Mouse (Mus musculus) midbrain, embryonic 11.5 days (tissue): ENCODE results near the gene Gpx7. TPM values are rescaled to one million over a fixed set of nuclear protein-coding genes. Genes with fewer than 3 reads are reported as not detected.

Experiments
- ATAC-seq: fragments of 200-750 bp; cut with Nextera tagmentation; 2 replicates; pipeline ENCODE4 v1.8.0; 2017; ENCODE audit warnings: moderate TSS enrichment, moderate library complexity; ENCODE audit not compliant: low FRiP score
- DNase-seq: peaks from one replicate; pipeline ENCODE4 v3.0.0; 2015; ENCODE audit warnings: low spot score; ENCODE audit errors: missing footprints
- H3K27ac ChIP-seq: fragments of 300-500 bp; sonication (generic); 2 replicates; pipeline ENCODE4 v1.5.1; 2014; ENCODE audit warnings: low read depth, low read length
- H3K27me3 ChIP-seq: fragments of 300-500 bp; sonication (generic); 2 replicates; pipeline ENCODE4 v1.6.1; 2014; ENCODE audit warnings: mild to moderate bottlenecking, low read length, moderate library complexity, mixed read lengths; ENCODE audit not compliant: control insufficient read depth, insufficient read depth
- H3K36me3 ChIP-seq: fragments of 300-500 bp; sonication (generic); 2 replicates; pipeline ENCODE4 v1.6.1; 2014; ENCODE audit warnings: mild to moderate bottlenecking, low read length, moderate library complexity, mixed read lengths; ENCODE audit not compliant: control insufficient read depth, insufficient read depth
- H3K4me1 ChIP-seq: fragments of 300-500 bp; sonication (generic); 2 replicates; pipeline ENCODE4 v1.6.1; 2014; ENCODE audit warnings: low read length; ENCODE audit not compliant: control insufficient read depth, insufficient read depth
- H3K4me2 ChIP-seq: fragments of 300-500 bp; sonication (generic); 2 replicates; pipeline ENCODE4 v1.6.1; 2014; ENCODE audit warnings: mild to moderate bottlenecking, moderate library complexity
- H3K4me3 ChIP-seq: fragments of 300-500 bp; sonication (generic); 2 replicates; pipeline ENCODE4 v1.5.1; 2014; ENCODE audit warnings: low read depth, low read length
- H3K9ac ChIP-seq: fragments of 300-500 bp; sonication (generic); 2 replicates; pipeline ENCODE4 v1.6.1; 2014; ENCODE audit warnings: low read length
- H3K9me3 ChIP-seq: fragments of 300-500 bp; sonication (generic); 2 replicates; pipeline ENCODE4 v1.6.1; 2016; ENCODE audit warnings: low read length; ENCODE audit not compliant: control insufficient read depth
- WGBS: fragments of 180-500 bp; shearing (Covaris S2); extraction: QIAGEN DNeasy Blood & Tissue Kit; methylation state at CpG from one replicate; pipeline ENCODE4 v1.1.7; 2014; 5-methylcytosine and 5-hydroxymethylcytosine counted together
- polyA plus RNA-seq: library from polyadenylated mRNA; unstranded; fragments of >200 nt; fragmentation: Nextera tagmentation; extraction: Ambion mirVana; gene quantifications from 2 replicates; pipeline ENCODE4 v1.2.1, GENCODE M21; 2014

Gpx7 gene
- polyA plus RNA-seq: 50.8 and 52.4 TPM in 2 replicates

DNA sequence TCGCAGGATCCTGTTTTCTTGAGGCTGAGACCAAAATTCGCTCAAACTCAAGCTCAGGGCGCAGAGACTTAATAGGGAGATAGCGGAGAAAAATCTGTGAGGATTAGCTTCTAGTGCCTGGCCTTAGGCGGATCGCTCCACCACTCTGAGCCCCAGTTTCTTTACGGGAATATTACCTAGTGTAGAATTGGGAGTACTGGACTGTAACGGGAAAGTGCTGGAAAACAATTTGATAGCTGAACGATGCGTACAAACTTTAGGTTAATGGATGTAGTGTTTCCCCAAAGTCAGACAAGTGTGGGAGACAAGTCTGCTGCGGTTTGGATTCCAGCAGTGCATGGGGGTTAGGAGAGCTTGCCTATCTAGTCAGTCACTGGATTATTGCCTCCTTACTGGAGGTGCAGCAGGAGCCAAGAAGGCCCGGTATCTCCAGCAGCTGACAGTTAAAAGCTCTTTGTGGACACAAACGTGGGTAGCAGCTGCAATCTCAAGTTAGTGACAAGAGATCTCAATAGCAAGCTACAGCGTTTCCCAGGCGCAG lies at the start of gene Gpx7:
Gene Gpx7 (minus strand): TSS at position 101 of the 541 bp plus-strand sequence.
- Histone ChIP-seq H3K4me2 (peak within 1 kb of the TSS; percentile 80), H3K36me3 (no peaks in the 10 kb centered on the region), H3K9ac (peak within 1 kb of the TSS; percentile 79), H3K27ac (no peak within 1 kb of the TSS), H3K4me1 (peaks cover 10% of the 10 kb centered on the region), H3K4me3 (peak within 1 kb of the TSS; percentile 40), H3K27me3 (no peaks in the 10 kb centered on the region), H3K9me3 (no peaks in the 10 kb centered on the region)
- ATAC-seq (peak; percentile 36; the same call in 1 of the 2 replicates), DNase-seq (peak; percentile 96)
- WGBS: 6% methylated on average over 15 of the region's 15 CpGs

DNA sequence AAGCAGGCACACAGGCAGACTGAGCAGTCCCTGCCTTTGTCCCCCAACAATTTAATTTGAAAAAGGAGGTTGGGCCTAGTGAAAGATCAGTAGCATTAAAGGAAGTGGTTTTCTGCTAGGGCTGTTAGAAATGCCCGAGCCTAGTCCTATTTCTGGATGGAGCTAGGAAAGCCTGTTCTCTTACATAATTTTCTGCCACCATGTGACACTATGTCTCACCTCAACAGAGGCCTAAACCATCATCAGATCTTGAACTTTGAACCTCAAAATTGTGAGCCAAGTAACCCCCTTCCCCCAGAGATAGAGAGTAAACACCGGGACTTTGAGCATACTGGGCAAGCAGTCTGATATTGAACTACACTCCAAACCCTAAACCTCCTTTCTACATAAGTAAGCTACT lies 49.3 kb upstream of the Gpx7 start:
- H3K4me1 ChIP-seq: peaks cover 7% of the 10 kb centered on the region
- H3K36me3 ChIP-seq: no peaks in the 10 kb centered on the region
- H3K9ac ChIP-seq: no peak overlapping the region
- no peak overlapping the region for H3K4me2 ChIP-seq
- no peaks in the 10 kb centered on the region for H3K27me3 ChIP-seq
- H3K4me3 ChIP-seq: no peak overlapping the region
- WGBS: 89% methylated on average over 2 of the region's 2 CpGs
- ATAC-seq (no peak), DNase-seq (no peak)
- H3K9me3 ChIP-seq: no peaks in the 10 kb centered on the region
- H3K27ac ChIP-seq: no peak overlapping the region

DNA sequence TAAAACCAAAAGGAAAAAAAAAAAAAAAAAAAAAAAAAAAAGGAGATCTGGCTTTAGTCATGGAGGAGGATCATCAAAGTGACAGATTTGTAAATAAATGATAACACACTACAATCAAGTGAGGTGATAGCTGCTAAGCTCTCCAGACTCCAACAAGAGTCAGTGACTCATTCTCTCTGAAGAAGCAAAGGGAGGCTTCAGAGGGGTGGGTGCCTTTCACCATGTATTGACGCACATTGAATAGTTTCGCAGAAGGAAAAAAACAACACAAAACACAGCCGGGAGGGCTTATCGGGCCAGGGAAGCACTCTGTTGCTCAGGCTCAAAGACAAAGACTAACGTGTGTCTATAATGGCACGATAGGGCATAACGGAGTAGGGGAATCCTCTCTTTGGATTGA lies 41.3 kb upstream of the Gpx7 start:
- DNase-seq (no peak), ATAC-seq (no peak)
- Histone ChIP-seq H3K9ac (no peak overlapping the region), H3K4me1 (no peaks in the 10 kb centered on the region), H3K9me3 (no peaks in the 10 kb centered on the region), H3K4me2 (no peak overlapping the region), H3K36me3 (no peaks in the 10 kb centered on the region), H3K27me3 (no peaks in the 10 kb centered on the region), H3K4me3 (no peak overlapping the region), H3K27ac (no peak overlapping the region)
- WGBS: 79% methylated on average over 7 of the region's 7 CpGs

DNA sequence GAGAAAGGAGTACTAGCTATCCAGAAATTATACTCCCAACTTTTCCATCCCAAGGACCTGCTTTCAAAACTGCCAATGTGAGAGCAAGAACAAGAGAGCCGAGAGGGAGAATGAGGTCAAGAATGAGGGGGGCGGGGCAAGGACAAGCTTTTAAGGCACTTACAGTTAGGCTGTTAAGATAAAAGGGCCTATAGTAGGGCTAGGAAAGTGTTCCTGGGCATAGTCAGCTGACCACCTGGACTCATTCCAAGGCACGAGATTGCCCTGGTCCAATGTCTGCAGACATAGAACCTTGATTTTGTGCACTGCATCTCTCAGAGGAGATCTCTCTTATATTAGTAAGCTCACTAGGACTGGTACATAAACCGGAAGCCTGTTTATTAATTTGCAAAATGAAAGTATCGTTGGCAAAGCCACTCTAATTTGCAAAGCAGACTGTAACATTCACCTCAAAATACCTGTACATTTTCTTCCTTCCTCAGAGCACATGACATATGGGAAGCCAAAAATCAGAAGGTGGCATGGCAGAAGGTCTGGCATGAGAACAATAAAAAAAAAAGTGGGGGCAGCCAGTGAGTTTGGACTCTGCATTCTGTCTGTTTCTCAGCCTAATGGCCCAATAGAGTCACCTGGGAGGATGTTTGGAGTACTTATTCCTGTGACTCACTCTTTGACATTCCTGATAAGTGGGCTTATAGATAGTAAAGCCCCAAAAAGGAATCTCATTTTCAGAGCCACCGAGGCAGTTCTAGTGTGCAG lies 31.5 kb upstream of the Gpx7 start:
- Histone ChIP-seq H3K36me3 (no peaks in the 10 kb centered on the region), H3K27ac (no peak overlapping the region), H3K27me3 (no peaks in the 10 kb centered on the region), H3K4me2 (no peak overlapping the region), H3K9ac (no peak overlapping the region), H3K9me3 (no peaks in the 10 kb centered on the region), H3K4me1 (no peaks in the 10 kb centered on the region), H3K4me3 (no peak overlapping the region)
- ATAC-seq (no peak), DNase-seq (no peak)
- WGBS: 79% methylated on average over 6 of the region's 6 CpGs

DNA sequence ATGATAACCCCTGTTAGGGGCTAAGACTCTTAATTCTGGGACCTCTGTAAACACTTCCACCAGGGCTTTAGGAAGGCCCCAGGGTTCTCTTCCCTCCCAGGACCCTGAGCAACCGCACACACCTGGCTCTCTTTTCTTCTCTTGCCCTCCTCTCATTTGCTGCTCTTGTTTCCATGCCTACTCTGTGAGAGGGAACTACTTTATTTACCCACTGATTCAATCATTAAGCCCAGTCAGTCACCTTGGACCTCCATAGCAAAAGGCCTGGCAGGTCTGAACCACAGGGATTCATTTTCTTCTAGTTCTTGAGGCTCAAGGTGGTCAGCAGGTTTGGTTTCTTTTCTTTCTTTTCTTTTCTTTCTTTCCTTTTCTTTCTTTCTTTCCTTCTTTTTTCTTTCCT lies 29.5 kb upstream of the Gpx7 start:
- ATAC-seq: no peak

DNA sequence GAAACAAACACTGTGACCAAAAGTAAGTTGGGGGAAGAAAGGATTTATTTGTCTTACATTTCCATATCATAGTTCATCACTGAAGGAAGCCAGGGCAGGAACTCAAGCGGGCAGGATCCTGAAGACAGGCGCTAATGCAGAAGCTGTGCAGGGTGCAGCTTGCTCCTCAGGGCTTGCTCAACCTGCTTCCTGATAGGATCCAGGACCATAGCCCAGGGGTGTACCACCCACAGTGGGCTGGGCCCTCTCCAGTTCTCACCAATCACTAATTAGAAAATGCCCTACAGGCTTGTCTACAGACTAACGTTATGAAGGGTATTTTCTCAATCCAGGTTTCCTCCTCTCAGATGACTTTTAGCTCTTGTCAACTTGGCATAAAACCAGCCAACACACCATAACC lies 28.9 kb upstream of the Gpx7 start:
- Histone ChIP-seq H3K9me3 (no peaks in the 10 kb centered on the region), H3K4me1 (peaks cover 16% of the 10 kb centered on the region), H3K36me3 (no peaks in the 10 kb centered on the region), H3K27me3 (no peaks in the 10 kb centered on the region), H3K9ac (no peak overlapping the region), H3K4me2 (no peak overlapping the region), H3K4me3 (no peak overlapping the region), H3K27ac (no peak overlapping the region)
- WGBS: 70% methylated on average over 3 of the region's 3 CpGs
- ATAC-seq (no peak), DNase-seq (peak; percentile 59)

More for the DNA sequence above, 29.5 kb upstream of the Gpx7 start:
- Histone ChIP-seq H3K36me3 (no peaks in the 10 kb centered on the region), H3K9ac (no peak overlapping the region), H3K27ac (no peak overlapping the region), H3K4me1 (peaks cover 10% of the 10 kb centered on the region), H3K4me3 (no peak overlapping the region), H3K4me2 (no peak overlapping the region), H3K27me3 (no peaks in the 10 kb centered on the region), H3K9me3 (no peaks in the 10 kb centered on the region)
- peak; percentile 68 for DNase-seq
- WGBS: 83% methylated on average over 1 of the region's 1 CpGs

DNA sequence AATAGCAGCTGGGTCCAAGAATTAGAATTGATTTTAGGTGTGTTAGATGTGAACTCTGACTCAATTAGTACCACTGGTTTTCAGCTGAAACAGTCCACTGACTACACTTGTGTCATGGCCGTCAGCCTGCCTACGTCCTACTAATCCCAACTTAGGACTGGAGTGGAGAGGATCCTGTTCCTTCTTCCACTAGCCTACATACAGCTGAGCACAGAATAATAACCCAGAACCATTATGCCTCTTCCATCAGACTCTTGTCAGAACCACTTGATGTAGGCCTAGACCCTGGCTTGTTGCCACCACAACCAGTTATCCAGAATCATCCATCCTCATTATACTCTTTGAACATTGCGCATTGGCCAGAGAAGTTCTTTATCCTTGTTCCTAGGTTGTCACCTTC lies 28.0 kb upstream of the Gpx7 start:
- Histone ChIP-seq H3K27me3 (no peaks in the 10 kb centered on the region), H3K27ac (no peak overlapping the region), H3K4me2 (no peak overlapping the region), H3K4me3 (no peak overlapping the region), H3K4me1 (peaks cover 18% of the 10 kb centered on the region), H3K9ac (no peak overlapping the region), H3K9me3 (no peaks in the 10 kb centered on the region), H3K36me3 (no peaks in the 10 kb centered on the region)
- ATAC-seq: no peak
- peak; percentile 80 for DNase-seq
- WGBS: 96% methylated on average over 3 of the region's 3 CpGs

DNA sequence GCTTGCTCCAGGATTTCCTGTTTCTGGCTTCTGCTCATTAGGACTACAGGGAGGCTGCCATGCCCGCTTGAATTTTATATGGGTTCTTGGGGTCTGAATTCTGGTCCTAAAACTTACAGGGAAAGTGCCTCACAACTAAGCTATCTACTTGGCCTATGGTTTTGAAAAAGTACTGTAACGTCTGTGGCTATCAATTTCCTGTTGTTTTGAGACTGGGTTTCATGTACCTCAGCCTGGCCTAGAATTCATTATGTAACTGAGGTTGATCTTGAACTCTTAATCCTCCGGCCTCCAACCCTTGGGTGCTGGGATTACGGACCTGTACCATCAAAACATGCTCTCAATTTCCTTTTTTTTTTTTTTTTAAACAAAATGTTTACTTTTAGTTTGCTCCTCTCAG lies 27.5 kb upstream of the Gpx7 start:
- DNase-seq: peak; percentile 12
- Histone ChIP-seq H3K9ac (no peak overlapping the region), H3K9me3 (no peaks in the 10 kb centered on the region), H3K27ac (no peak overlapping the region), H3K4me3 (no peak overlapping the region), H3K27me3 (no peaks in the 10 kb centered on the region), H3K4me2 (no peak overlapping the region), H3K36me3 (no peaks in the 10 kb centered on the region), H3K4me1 (peaks cover 18% of the 10 kb centered on the region)
- ATAC-seq: no peak
- WGBS: 88% methylated on average over 4 of the region's 4 CpGs

DNA sequence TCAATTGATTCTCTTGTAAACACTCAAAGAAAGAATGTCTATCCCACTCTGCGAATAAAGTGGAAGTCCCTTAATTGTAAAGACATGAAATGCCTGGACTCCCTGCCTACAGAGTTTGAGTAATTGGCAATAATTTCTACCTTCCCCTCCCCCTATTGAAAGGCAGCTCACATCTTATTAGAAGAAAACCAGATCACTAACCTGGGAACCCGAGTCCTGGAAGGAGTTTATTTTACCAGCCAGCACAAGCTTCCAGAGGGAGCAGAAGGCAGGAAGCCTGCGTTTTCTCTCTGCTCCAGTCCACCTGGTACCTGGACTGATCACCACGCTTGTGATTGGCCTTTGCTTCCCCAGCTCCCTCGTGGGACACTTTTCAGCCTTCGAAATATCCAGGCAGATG lies 26.6 kb upstream of the Gpx7 start:
- WGBS: 52% methylated on average over 6 of the region's 6 CpGs
- Histone ChIP-seq H3K27me3 (no peaks in the 10 kb centered on the region), H3K4me3 (no peak overlapping the region), H3K9ac (no peak overlapping the region), H3K36me3 (no peaks in the 10 kb centered on the region), H3K9me3 (no peaks in the 10 kb centered on the region), H3K27ac (no peak overlapping the region), H3K4me1 (peaks cover 18% of the 10 kb centered on the region), H3K4me2 (no peak overlapping the region)
- no peak for ATAC-seq
- DNase-seq: peak; percentile 66
